Mouse (Mus musculus) layer of hippocampus, adult 9-11 months (tissue): ENCODE data around the gene Stat6.
A peak's percentile ranks its signal among the peaks of the same experiment; 100 is the strongest.

ENCODE experiments used
- DNase-seq: peaks from one replicate; pipeline ENCODE4 v3.0.0; 2022

Gene Stat6

GRCm38 (mm10) chr10:127674794-127675522, 32.2 kb downstream of the Stat6 start:
- DNase-seq = peak; percentile 96

GRCm38 (mm10) chr10:127675859-127676398, 33.1 kb downstream of the Stat6 start:
- no peak for DNase-seq

GRCm38 (mm10) chr10:127676691-127677548, 34.1 kb downstream of the Stat6 start:
- peak; percentile 96 for DNase-seq

- DNase-seq = peak; percentile 63
Measured at GRCm38 (mm10) chr10:127677591-127678336, 35.0 kb downstream of the Stat6 start.

GRCm38 (mm10) chr10:127679208-127679607, 36.4 kb downstream of the Stat6 start:
- no peak for DNase-seq

- DNase-seq = no peak
Measured at GRCm38 (mm10) chr10:127679881-127680280, 37.1 kb downstream of the Stat6 start.

- DNase-seq = no peak
Measured at GRCm38 (mm10) chr10:127682886-127683285, 40.1 kb downstream of the Stat6 start.

GRCm38 (mm10) chr10:127691053-127691452, 48.3 kb downstream of the Stat6 start:
- DNase-seq = no peak

GRCm38 (mm10) chr10:127694636-127695035, 51.9 kb downstream of the Stat6 start:
- DNase-seq = no peak

GRCm38 (mm10) chr10:127695775-127696174, 53.0 kb downstream of the Stat6 start:
- no peak for DNase-seq

GRCm38 (mm10) chr10:127698966-127699365, 56.2 kb downstream of the Stat6 start:
- DNase-seq = no peak

GRCm38 (mm10) chr10:127703299-127703698, 60.5 kb downstream of the Stat6 start:
- DNase-seq = no peak

- DNase-seq = no peak
Measured at GRCm38 (mm10) chr10:127704293-127704692, 61.5 kb downstream of the Stat6 start.

- DNase-seq = no peak
Measured at GRCm38 (mm10) chr10:127704766-127705220, 62.0 kb downstream of the Stat6 start, which contains the start of gene Myo1a. Myo1a (plus strand) TSS chr10:127705170.

GRCm38 (mm10) chr10:127705783-127706182, 63.0 kb downstream of the Stat6 start:
- no peak for DNase-seq

- DNase-seq = no peak
Measured at GRCm38 (mm10) chr10:127707721-127708120, 64.9 kb downstream of the Stat6 start.

GRCm38 (mm10) chr10:127708850-127709370, 66.1 kb downstream of the Stat6 start:
- no peak for DNase-seq

GRCm38 (mm10) chr10:127710331-127710730, 67.5 kb downstream of the Stat6 start:
- DNase-seq = no peak
